Mouse (Mus musculus): Measurements from ENCODE around the gene Enpp7. TPM values are rescaled to one million over a fixed set of nuclear protein-coding genes. Genes with fewer than 3 reads are reported as not detected.

Enpp7 gene
- not detected in 2 replicates for polyA plus RNA-seq (2012)

DNA sequence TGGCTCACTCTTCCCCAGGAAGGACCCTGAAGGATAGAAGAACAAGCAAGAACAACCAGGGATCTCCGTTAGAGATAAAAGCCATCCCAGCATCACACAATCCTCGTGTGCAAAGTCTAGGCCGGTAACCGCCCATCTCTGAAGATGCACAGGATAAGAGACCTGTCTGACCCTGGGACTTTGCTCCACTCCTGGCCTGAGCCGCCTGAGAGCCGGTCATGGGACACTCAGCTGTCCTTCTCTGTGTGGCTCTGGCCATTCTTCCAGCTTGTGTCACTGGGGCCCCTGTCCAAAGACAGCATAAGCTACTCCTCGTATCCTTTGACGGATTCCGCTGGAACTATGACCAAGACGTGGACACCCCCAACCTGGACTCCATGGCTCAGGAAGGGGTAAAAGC, at the start of gene Enpp7:
Gene Enpp7 (plus strand): TSS at position 190 of the 400 bp plus-strand sequence.

GRCm38 (mm10) chr11:119022895-119023615, 35.1 kb downstream of the Enpp7 start, which contains the start of gene Cbx2:
Cbx2 (plus strand) TSS chr11:119022962.

DNA sequence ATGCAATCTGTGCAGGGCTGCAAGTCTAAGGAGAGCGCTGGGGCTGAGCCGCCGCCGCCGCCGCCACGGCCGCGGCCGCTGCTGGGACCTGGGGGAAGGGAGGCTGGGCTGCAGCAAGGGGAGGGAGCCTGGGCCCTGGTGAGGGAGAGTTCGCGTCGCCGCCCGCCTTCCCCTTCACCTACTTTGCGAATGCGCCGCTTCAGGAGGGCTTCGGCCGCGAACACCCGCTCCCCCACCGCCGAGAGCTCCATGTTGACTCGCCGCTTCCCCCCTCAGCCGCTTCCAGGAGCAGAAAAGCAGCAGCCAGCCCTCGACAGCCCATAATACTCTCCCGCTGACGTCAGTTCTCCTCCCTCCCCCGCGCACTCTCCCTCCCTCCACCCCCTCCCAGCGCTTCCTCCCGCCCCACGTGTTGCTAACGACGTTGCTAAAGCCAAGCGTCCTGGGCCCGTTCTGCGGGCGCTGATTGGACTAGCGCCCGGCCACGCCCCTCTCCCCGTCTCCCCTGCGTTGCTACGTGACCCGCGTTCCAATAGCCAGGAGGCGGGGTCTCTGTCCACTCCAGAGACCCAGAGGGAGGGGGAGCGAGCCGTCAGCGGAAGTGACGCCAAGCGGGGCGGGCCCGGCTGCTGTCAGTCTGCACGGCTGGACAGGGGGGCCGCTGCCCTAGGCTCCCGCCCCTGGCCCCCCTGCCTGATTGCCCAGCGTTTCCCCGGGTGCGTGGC, 52.8 kb downstream of the Enpp7 start, which contains the start of gene Cbx8:
Gene Cbx8 (minus strand): TSS at position 370 of the 725 bp plus-strand sequence.

Other genes with a start within 250 kb of the Enpp7 start
- gene Rbfox3, start 76.6 kb upstream of the Enpp7 start, polyA plus RNA-seq (2012) = not detected in 2 replicates
- 5.2 and 7.9 TPM in 2 replicates for gene Cbx2, start 34.8 kb downstream of the Enpp7 start, polyA plus RNA-seq (2012)
- gene Cbx8, start 52.8 kb downstream of the Enpp7 start, polyA plus RNA-seq (2012) = 14.2 TPM in 2 replicates
- 159 and 168 TPM in 2 replicates for gene Cbx4, start 98.0 kb downstream of the Enpp7 start, polyA plus RNA-seq (2012)
- gene Tbc1d16, start 240.3 kb downstream of the Enpp7 start, polyA plus RNA-seq (2012) = 4.4 and 6.0 TPM in 2 replicates
- 7.7 and 10.5 TPM in 2 replicates for gene Ccdc40, start 240.4 kb downstream of the Enpp7 start, polyA plus RNA-seq (2012)

Data from megakaryocyte-erythroid progenitor cell, adult 5 weeks (primary cell).